Mouse (Mus musculus): ENCODE measurements around the gene Klk1b11. TPM values are rescaled to one million over a fixed set of nuclear protein-coding genes. Genes with fewer than 3 reads are reported as not detected.
"Not testable (repeated sequence)": the region's sequence is repeated elsewhere in the genome, so short reads cannot be mapped to it uniquely, and the experiment has no call there.

Klk1b11 gene
- polyA plus RNA-seq, 1 experiment from 2014 or later = not detected

- no peak for DNase-seq (ENCODE audit: low spot score)
- Histone ChIP-seq H3K27ac (ENCODE audit: low read length) (no peak overlapping the region), H3K9me3 (ENCODE audit: low read length) (no peaks in the 10 kb centered on the region), H3K4me2 (replicated peaks; ENCODE audit: low read depth, low read length) (no peak overlapping the region), H3K27me3 (replicated peaks; ENCODE audit: insufficient read depth, low read length) (no peaks in the 10 kb centered on the region), H3K36me3 (ENCODE audit: insufficient read depth, low read length) (no peaks in the 10 kb centered on the region), H3K4me3 (ENCODE audit: low read depth, low read length) (no peak overlapping the region), H3K9ac (replicated peaks; ENCODE audit: low read depth) (no peak overlapping the region), H3K4me1 (ENCODE audit: insufficient read depth, low read depth, low read length) (no peaks in the 10 kb centered on the region)
- ATAC-seq = no peak
- TF ChIP-seq CTCF (IDR thresholded peaks at IDR 0.05) (no peak), EP300 (IDR thresholded peaks at IDR 0.05) (no peak)
Measured at GRCm38 (mm10) chr7:43985657-43986056, 10.0 kb upstream of the Klk1b11 start.

- not testable (repeated sequence) for H3K27me3 ChIP-seq (replicated peaks; ENCODE audit: insufficient read depth, low read length); H3K9ac ChIP-seq (replicated peaks; ENCODE audit: low read depth); DNase-seq (ENCODE audit: low spot score); H3K9me3 ChIP-seq (ENCODE audit: low read length); H3K4me3 ChIP-seq (ENCODE audit: low read depth, low read length); H3K4me1 ChIP-seq (ENCODE audit: insufficient read depth, low read depth, low read length); ATAC-seq; H3K4me2 ChIP-seq (replicated peaks; ENCODE audit: low read depth, low read length); H3K27ac ChIP-seq (ENCODE audit: low read length); H3K36me3 ChIP-seq (ENCODE audit: insufficient read depth, low read length)
- WGBS = 59% methylated on average over 1 of the region's 1 CpGs
Measured at GRCm38 (mm10) chr7:43994821-43995220, 856 bp upstream of the Klk1b11 start.

GRCm38 (mm10) chr7:44004847-44005246 lies 9.2 kb downstream of the Klk1b11 start:
- Histone ChIP-seq H3K27me3 (replicated peaks; ENCODE audit: insufficient read depth, low read length) (no peaks in the 10 kb centered on the region), H3K36me3 (ENCODE audit: insufficient read depth, low read length) (no peaks in the 10 kb centered on the region), H3K27ac (ENCODE audit: low read length) (no peak overlapping the region), H3K4me2 (replicated peaks; ENCODE audit: low read depth, low read length) (no peak overlapping the region), H3K9me3 (ENCODE audit: low read length) (no peaks in the 10 kb centered on the region), H3K4me1 (ENCODE audit: insufficient read depth, low read depth, low read length) (no peaks in the 10 kb centered on the region), H3K4me3 (ENCODE audit: low read depth, low read length) (no peak overlapping the region), H3K9ac (replicated peaks; ENCODE audit: low read depth) (no peak overlapping the region)
- ATAC-seq (no peak), DNase-seq (ENCODE audit: low spot score) (no peak)
- no peak for TF ChIP-seq CTCF (IDR thresholded peaks at IDR 0.05)
- TF ChIP-seq EP300 (IDR thresholded peaks at IDR 0.05) = no peak

GRCm38 (mm10) chr7:44011868-44012267 lies 16.2 kb downstream of the Klk1b11 start, which contains the start of gene Klk1b26:
Klk1b26 (plus strand) TSS chr7:44012168.
- not testable (repeated sequence) for H3K36me3 ChIP-seq (ENCODE audit: insufficient read depth, low read length); ATAC-seq; H3K4me3 ChIP-seq (ENCODE audit: low read depth, low read length); DNase-seq (ENCODE audit: low spot score); H3K9ac ChIP-seq (replicated peaks; ENCODE audit: low read depth); H3K27ac ChIP-seq (ENCODE audit: low read length); H3K4me2 ChIP-seq (replicated peaks; ENCODE audit: low read depth, low read length); H3K27me3 ChIP-seq (replicated peaks; ENCODE audit: insufficient read depth, low read length); H3K4me1 ChIP-seq (ENCODE audit: insufficient read depth, low read depth, low read length); H3K9me3 ChIP-seq (ENCODE audit: low read length)

GRCm38 (mm10) chr7:44014666-44015065 lies 19.0 kb downstream of the Klk1b11 start:
- H3K4me1 ChIP-seq (ENCODE audit: insufficient read depth, low read depth, low read length); H3K4me3 ChIP-seq (ENCODE audit: low read depth, low read length); ATAC-seq; H3K9ac ChIP-seq (replicated peaks; ENCODE audit: low read depth); DNase-seq (ENCODE audit: low spot score); H3K9me3 ChIP-seq (ENCODE audit: low read length); H3K4me2 ChIP-seq (replicated peaks; ENCODE audit: low read depth, low read length); H3K27ac ChIP-seq (ENCODE audit: low read length); H3K27me3 ChIP-seq (replicated peaks; ENCODE audit: insufficient read depth, low read length); H3K36me3 ChIP-seq (ENCODE audit: insufficient read depth, low read length): not testable (repeated sequence)
- WGBS = 82% methylated on average over 6 of the region's 6 CpGs

- TF ChIP-seq CTCF (IDR thresholded peaks at IDR 0.05) (no peak), EP300 (IDR thresholded peaks at IDR 0.05) (no peak)
- no peak overlapping the region for H3K9ac ChIP-seq (replicated peaks; ENCODE audit: low read depth)
- H3K36me3 ChIP-seq (ENCODE audit: insufficient read depth, low read length) = no peaks in the 10 kb centered on the region
- no peak overlapping the region for H3K4me3 ChIP-seq (ENCODE audit: low read depth, low read length)
- H3K9me3 ChIP-seq (ENCODE audit: low read length) = no peaks in the 10 kb centered on the region
- no peak overlapping the region for H3K4me2 ChIP-seq (replicated peaks; ENCODE audit: low read depth, low read length)
- H3K27ac ChIP-seq (ENCODE audit: low read length) = no peak overlapping the region
- WGBS = 81% methylated on average over 5 of the region's 5 CpGs
- no peaks in the 10 kb centered on the region for H3K27me3 ChIP-seq (replicated peaks; ENCODE audit: insufficient read depth, low read length)
- DNase-seq (ENCODE audit: low spot score) = no peak
- no peak for ATAC-seq
- no peaks in the 10 kb centered on the region for H3K4me1 ChIP-seq (ENCODE audit: insufficient read depth, low read depth, low read length)
Measured at GRCm38 (mm10) chr7:44015071-44015470, 19.4 kb downstream of the Klk1b11 start.

Other genes starting within 250 kb of the Klk1b11 start
- gene Klk12, start 227.0 kb upstream of the Klk1b11 start, polyA plus RNA-seq (2015; fragmentation: Nextera tagmentation; extraction: Ambion mirVana) = not detected in 2 replicates
- gene Klk11, start 221.3 kb upstream of the Klk1b11 start, polyA plus RNA-seq (2015; fragmentation: Nextera tagmentation; extraction: Ambion mirVana) = 1.2 and 1.3 TPM in 2 replicates
- 2.6 and 4.2 TPM in 2 replicates for gene Klk10, start 214.8 kb upstream of the Klk1b11 start, polyA plus RNA-seq (2015; fragmentation: Nextera tagmentation; extraction: Ambion mirVana)
- 0.15 and 0.25 TPM in 2 replicates for gene Klk9, start 204.0 kb upstream of the Klk1b11 start, polyA plus RNA-seq (2015; fragmentation: Nextera tagmentation; extraction: Ambion mirVana)
- gene Klk8, start 198.3 kb upstream of the Klk1b11 start, polyA plus RNA-seq (2015; fragmentation: Nextera tagmentation; extraction: Ambion mirVana) = 41.9 and 47.1 TPM in 2 replicates
- gene Klk7, start 184.6 kb upstream of the Klk1b11 start, polyA plus RNA-seq (2015; fragmentation: Nextera tagmentation; extraction: Ambion mirVana) = not detected in 2 replicates
- gene Klk6, start 171.4 kb upstream of the Klk1b11 start, polyA plus RNA-seq (2015; fragmentation: Nextera tagmentation; extraction: Ambion mirVana) = not detected in 2 replicates
- not detected in 2 replicates for gene Klk5, start 153.9 kb upstream of the Klk1b11 start, polyA plus RNA-seq (2015; fragmentation: Nextera tagmentation; extraction: Ambion mirVana)
- not detected in 2 replicates for gene Klk4, start 114.7 kb upstream of the Klk1b11 start, polyA plus RNA-seq (2015; fragmentation: Nextera tagmentation; extraction: Ambion mirVana)
- gene Klk15, start 62.1 kb upstream of the Klk1b11 start, polyA plus RNA-seq (2015; fragmentation: Nextera tagmentation; extraction: Ambion mirVana) = not detected in 2 replicates
- not detected in 2 replicates for gene Klk1b8, start 45.2 kb upstream of the Klk1b11 start, polyA plus RNA-seq (2015; fragmentation: Nextera tagmentation; extraction: Ambion mirVana)
- gene Klk1b1, start 29.1 kb upstream of the Klk1b11 start, polyA plus RNA-seq (2015; fragmentation: Nextera tagmentation; extraction: Ambion mirVana) = not detected in 2 replicates
- gene Klk1b9, start 19.8 kb upstream of the Klk1b11 start, polyA plus RNA-seq (2015; fragmentation: Nextera tagmentation; extraction: Ambion mirVana) = not detected in 2 replicates
- gene Klk1b26, start 16.3 kb downstream of the Klk1b11 start, polyA plus RNA-seq (2015; fragmentation: Nextera tagmentation; extraction: Ambion mirVana) = not detected in 2 replicates
- gene Klk1b27, start 56.4 kb downstream of the Klk1b11 start, polyA plus RNA-seq (2015; fragmentation: Nextera tagmentation; extraction: Ambion mirVana) = not detected in 2 replicates
- not detected in 2 replicates for gene Klk1b21, start 106.5 kb downstream of the Klk1b11 start, polyA plus RNA-seq (2015; fragmentation: Nextera tagmentation; extraction: Ambion mirVana)
- not detected in 2 replicates for gene Klk1b22, start 116.8 kb downstream of the Klk1b11 start, polyA plus RNA-seq (2015; fragmentation: Nextera tagmentation; extraction: Ambion mirVana)
- gene Klk1b16, start 140.9 kb downstream of the Klk1b11 start, polyA plus RNA-seq (2015; fragmentation: Nextera tagmentation; extraction: Ambion mirVana) = not detected in 2 replicates
- gene Klk1b24, start 192.4 kb downstream of the Klk1b11 start, polyA plus RNA-seq (2015; fragmentation: Nextera tagmentation; extraction: Ambion mirVana) = not detected in 2 replicates
- gene Klk1b3, start 202.3 kb downstream of the Klk1b11 start, polyA plus RNA-seq (2015; fragmentation: Nextera tagmentation; extraction: Ambion mirVana) = not detected in 2 replicates
- not detected in 2 replicates for gene Klk1b4, start 211.6 kb downstream of the Klk1b11 start, polyA plus RNA-seq (2015; fragmentation: Nextera tagmentation; extraction: Ambion mirVana)
- not detected in 2 replicates for gene Klk1b5, start 220.1 kb downstream of the Klk1b11 start, polyA plus RNA-seq (2015; fragmentation: Nextera tagmentation; extraction: Ambion mirVana)
- gene Klk1, start 229.5 kb downstream of the Klk1b11 start, polyA plus RNA-seq (2015; fragmentation: Nextera tagmentation; extraction: Ambion mirVana) = not detected in 2 replicates
- gene Gm36864, start 240.3 kb downstream of the Klk1b11 start, polyA plus RNA-seq (2015; fragmentation: Nextera tagmentation; extraction: Ambion mirVana) = not detected in 2 replicates